Mouse (Mus musculus): Measurements from ENCODE around the gene Prkcz.

DNA sequence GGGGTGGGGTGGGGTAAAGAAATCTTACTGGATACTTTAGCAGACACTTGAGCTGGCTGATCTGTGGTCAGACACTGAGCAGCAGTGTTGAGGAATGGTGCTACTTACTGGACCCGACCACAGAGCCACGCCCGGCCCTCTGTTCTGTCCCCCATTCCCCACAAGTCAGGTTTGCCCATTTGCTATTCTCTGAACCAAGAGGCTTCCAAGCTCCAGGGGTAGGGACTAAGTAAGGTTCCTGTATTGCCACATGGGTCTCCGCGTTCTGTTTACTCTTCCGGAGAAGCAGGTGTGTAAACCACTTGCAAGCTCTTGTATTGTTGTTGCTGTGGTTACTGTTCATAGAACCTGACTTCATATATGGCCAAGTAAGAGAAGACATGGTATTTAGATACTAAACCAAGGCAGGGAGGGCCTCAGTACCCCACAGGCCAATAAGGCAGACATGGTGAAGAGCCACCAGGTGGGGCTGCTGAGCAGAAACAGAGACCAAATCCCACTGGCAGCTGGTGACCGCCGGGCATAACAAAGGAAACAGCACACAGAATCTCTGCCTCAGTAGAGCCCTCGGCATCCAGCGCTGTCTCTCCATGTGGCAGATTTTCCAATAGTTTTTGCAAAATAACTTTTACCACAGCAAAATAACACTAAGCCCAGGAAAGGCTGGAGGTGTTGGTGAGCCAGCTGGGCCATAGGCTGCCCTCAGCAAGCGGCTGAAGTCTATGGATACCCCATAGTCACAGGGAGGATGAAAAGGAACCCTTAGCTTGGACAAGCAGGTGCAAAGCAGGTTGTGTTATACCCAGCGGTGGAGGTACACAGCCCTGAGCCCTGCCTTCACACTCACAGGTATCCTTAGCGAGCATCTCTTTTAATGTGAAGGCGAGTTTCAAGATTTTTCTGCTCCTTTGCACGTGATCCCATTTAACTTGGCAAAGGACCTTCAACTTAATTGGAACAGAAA, 40.6 kb downstream of the Prkcz start:
- TF ChIP-seq EP300 (IDR thresholded peaks at IDR 0.05; ENCODE audit: low read depth): no peak
- peak; percentile 79 for TF ChIP-seq CTCF (IDR thresholded peaks at IDR 0.05; ENCODE audit: low read depth)
